Mouse (Mus musculus) testis, postnatal 14 days (tissue): ENCODE data around the gene Rspo3.
A peak's percentile ranks its signal among the peaks of the same experiment; 100 is the strongest.

ENCODE experiments used
- DNase-seq: peaks from one replicate; pipeline ENCODE4 v3.0.0; 2021; ENCODE audit warnings: low spot score

Gene Rspo3

DNA sequence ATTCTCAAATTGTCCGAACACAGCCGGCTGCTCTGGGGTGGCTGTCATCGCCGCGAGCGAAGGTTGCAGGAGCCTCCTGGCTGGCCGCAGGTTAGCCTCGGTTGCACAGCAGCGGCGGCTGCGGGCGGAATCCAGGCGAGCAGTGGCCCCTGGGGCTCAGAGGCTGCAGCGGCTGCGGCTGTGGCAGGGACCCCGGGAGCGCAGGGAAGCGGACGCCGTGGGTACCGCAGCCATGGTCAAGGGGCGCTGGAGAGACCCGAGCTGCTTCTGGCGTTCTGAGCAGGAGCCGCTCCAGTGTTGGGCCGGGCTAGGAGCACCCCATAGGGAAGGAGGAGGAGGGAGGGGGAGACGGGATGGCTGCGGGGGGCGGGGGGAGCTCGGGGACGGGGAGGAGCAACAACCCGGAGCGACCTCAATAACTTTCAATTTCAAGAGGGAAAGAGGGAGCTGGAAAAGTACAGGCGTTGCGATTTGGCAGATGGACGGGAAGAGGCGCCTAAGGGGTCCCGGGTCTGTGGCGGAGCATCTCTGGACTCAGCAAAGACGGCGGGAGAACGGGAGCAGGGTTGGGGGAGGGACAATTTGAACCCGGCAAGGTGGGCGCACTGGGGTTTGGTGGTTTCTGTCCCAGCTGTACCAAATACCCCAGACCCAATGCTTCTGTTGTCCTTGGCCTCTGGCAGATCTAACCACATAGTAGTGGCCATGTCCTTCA lies at the start of gene Rspo3:
TSS of gene Rspo3 (minus strand) at position 322 of the 715 bp plus-strand sequence.
- DNase-seq, result peak; percentile 6

DNA sequence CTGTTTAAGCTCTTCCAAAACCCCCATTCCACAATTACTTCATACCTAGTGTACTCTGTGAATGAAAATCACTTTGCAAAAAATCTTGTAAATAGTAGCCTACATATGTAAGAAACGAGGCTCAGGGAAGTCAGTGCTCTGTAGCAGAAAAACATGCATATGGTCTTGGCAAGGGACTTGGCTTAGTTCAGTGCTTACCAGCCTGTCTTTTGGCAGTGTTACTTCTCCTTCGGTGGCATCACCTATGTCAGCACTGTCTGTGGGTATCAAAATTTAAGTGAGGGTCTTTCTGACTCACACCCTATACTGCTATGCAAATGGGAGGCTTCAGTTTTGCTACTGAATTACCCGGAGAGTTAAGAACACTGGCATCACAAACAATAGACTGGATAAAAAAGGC lies 46.3 kb upstream of the Rspo3 start:
- DNase-seq, result no peak

DNA sequence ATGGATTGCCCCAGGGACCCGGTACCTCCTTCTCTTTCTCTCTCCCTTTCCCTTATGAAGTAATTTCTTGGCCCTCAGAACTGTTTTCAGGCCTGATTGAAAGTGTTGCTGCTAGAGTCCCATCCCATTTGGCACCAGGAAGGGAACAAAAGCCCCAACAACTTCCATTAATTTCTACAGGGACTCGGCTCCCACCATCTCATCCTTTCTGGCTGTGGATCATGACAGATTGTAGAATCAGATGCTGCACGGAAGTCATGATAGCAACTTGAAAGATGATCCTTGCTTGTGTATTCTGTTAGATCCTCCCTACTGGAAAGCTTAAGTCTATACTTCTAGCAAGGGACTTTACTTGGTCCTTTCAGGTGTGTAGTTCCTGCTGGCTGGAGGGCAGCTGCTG lies 45.8 kb upstream of the Rspo3 start:
- DNase-seq, result no peak

DNA sequence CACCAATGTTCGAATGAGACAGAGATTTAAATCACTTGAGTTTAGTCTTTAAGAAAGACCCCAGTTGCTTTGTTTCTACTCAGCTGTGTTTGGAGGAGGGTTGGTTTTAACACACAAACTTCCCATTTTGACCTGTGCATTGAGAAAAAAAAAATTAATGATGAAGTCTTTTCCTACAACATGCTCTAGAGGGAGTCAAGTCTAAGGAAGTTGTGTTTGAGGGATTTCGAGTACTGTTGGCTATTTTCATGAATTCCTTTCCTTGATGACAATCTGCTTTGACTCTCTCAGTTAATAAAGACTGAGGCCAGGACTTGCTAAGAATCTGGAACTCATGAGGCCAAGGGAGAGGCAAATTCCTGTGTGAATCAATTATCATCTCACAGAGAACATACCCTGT lies 20.3 kb upstream of the Rspo3 start:
- DNase-seq, result no peak

DNA sequence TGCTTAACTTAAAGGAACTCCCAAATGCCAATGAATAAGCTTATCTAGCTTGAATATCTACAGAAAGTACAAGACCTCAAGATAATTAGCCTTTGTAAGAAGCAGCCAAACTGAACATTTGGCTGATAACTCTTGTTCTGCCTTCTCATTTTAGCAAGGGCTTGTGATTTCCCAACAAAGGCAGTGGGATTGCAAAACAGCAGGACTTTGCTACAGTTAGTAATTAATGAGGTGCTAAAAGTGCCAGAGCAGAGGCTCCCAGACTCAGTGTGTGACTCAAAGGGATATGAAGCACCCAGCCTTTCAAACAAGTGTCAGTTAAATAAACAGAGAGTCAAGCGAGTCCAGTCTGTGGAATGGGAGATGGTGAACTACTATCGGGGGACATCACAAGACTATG lies 18.7 kb upstream of the Rspo3 start:
- no peak for DNase-seq

DNA sequence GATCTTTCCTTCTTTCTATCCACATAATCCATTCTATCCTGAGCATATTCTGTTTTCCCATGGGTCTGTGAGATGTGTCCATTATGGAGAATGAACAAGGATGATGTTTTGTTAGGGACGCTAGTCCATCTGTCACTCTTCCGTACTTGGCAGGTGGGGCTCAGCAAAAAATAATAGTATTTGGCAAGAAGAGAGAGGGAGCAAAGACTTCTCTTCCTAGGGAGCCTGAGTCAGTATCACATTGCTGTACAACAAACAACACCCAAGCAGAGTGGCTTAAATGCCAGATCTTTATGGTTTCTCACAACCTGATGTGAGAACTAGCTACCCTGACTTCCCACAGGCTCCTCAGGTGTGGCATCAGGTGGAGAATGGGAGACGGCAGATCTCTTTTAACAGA lies 7.3 kb upstream of the Rspo3 start:
- no peak for DNase-seq

DNA sequence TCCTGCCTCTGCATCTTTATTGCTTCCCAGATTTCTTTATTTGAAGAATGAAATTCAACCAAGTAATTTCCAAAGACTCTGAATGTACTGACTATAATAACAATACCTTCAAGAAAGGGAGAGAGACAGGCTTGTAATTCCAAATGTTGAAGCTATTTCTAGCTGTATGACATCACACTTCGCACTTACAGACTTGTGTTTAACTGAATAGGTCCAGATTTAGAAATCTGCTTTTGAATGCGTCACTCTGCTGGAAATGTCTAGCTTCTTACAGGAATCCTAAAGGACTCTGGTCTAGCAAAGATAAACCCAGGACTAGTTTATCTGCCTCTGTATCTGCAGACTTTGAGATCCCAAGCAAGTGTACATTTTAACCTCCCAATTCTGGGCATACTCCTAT lies 3.8 kb upstream of the Rspo3 start:
- DNase-seq, result no peak

DNA sequence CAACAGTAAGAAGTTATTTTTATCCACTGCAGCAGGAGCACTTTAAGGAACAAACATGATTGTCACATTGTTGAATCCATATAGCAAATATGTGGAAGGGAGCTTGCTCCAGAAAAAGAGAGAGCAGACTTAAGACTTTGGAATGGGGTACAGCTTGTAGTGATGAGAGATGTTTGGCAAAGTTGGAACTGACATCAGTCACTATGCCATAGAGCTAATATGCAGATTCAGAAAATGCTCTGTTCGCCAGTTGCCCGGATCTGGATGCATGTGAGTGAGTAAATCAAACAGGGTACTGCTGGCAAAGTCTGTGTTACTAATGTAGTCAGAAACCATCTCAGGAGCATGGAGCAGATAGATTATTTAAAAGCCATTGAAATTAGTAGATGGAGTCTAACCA lies 3.1 kb upstream of the Rspo3 start:
- DNase-seq, result no peak

DNA sequence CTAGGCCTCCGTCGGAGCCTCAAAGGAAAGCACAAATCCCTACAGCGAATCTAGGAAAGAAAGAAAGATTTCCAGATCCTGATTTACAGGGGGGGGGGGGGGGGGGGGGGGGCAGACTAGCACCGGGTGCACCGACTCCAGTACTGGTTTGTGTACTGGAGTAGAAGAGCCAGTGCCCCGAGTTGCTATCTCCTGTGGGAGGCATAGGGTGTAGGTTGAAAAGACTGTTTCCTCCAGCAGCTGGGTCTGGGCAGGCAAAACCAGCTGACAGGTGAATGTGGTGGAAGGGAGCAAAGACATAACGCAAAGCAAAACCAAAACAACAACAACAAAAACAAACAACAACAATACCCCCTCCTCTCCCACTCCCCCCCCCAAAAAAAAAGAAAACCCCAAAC lies 838 bp downstream of the Rspo3 start:
- DNase-seq, result no peak

DNA sequence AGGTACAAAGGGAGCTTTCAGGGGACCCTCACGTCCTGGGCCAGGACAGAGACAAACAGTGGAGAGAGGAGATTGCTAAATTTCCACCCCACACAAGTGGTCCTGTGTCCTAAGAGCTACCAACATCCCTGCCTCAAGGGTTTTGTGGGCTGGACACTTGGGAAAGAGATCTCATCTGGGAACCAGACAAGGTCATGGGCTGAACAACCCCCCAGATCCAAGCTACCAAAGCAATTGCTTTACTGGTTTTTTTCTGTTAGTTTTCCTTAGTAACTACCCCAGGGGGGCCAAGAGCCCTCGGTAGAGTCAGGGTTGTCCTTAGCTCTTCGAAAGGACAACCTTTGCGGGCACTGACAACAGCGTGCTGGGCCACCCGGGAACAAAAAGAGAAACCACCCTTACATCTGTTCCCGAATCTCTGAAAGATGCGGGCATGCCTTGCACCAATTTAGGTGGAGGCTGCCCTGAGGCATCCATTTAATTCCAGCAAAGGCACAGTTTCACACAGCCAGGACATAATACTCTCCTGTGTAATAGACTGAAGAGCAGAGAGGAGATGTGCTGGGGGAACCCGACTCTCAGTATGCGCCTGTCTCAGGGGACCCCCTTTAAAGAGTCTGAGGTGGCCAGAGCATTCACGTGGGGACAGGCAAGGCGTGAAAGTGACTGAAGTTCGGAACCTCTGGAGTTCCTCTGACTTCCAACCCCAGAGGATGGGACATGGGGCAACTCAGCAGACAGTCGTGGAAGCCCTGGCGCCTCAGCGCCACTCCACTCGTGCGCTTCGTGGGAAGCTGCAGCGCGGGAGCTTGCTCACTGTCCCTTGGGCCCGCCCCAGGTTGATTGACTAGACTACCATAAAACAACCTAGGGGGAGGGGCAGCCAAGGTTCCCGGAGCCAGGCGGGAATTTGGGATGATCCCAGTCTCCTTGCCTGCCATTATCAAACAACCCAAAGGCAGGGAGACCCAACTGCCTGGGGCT lies 1.5 kb downstream of the Rspo3 start:
- DNase-seq, result no peak

DNA sequence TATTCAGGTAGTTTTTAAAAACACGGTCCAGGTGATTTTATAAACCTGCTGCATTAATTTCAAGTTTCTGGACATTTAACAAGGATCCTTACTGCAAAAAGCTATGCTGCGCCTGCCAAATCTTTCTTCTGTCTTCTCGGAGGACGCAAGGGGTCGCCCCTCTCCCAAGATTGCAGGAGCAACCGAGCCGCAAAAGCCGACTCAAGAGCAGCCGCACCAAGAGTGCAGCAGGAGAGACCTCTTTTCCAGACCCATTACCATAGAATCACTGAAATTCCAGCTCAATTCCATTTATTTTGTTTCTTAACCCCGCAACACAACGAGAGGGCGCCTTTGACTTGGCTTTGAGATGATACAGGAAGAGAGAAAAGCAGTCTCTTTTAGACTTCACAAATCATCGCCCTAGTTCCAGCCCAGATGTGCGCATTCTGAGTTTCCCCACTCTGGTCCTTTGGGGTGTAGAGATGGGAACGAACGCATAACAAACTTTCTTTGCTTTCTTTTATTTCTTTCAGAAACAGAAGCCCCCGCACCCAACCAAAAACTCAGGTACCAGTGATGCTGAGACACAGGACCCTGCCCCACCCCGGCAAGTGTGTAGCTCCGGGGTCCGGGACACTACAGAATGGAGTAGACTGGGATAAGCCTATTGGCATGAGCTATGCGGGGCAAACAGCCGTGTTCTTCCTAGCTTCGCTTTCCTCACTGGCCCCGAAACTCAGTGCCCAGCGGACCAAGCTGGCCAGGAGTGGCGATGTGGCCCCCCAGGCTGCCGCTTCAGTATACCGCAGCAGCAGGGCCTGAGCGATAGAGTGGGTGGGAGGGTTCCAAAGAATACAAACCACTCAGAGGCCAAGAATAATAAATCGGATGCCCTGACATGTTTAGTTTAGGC lies 2.6 kb downstream of the Rspo3 start:
- DNase-seq, result peak; percentile 46

DNA sequence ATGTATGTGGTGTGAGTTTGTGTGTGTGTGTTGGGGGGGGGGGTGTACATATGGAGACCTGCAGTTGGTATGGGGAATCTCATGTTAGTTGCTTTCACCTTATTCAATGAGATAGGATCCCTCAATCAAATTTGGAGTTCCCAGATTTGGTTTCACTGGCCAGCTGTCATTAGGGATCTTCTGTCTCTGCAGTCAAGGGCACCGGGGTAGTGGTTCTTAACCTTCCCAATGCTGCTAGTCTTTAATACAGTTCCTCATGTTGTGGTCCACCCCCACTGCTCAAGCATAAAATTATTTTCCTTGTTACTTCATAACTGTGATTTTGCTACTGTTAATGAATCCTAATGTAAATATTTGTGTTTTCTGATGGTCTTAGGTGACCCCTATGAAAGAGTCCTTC lies 22.1 kb downstream of the Rspo3 start:
- no peak for DNase-seq

DNA sequence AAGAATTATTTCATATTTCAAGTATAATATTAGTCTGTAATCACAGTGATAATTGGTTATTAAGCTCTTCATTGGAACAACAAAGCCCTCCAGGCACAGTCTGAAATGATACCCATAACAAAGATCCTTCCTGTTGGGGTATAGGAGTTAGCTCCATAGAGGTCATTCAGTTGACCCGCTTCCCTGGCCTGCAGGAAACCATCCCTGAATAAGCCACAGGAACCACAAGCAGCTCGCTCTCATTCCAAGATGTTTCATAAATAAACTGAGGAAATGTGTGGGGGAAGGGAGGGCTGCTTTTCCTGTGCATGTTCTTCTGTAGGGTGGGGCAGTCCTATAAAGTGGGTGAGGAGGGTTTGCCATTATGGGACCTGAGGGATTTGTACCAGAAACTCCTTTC lies 27.5 kb downstream of the Rspo3 start:
- DNase-seq, result no peak

DNA sequence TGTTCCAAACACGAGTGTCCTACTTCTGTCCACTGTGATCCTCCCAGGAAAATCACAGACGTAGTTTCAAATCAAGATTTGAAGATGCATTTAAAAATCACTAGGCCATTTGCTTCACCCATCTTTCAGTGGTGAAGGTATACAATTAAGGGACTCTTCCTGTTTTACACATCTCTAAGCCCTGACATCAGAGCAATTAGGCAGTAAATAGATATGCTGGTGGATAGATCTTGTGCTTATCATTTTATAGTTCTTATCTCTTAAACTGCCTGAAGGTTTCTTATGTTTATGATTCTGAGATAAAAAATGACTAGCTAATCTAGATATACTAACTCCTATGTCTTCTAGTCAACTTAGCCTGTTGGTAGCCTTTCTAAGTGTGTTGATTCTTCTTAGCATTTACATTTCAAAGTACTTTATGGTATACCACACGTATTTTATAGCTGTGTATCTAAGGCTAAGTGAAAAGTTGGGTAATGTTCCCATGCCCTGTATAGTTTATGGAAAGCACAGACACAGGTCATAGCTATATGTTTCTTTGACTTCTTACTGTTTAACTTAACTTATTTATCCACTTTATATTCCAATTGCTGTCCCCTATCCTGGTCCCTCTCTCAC lies 38.4 kb downstream of the Rspo3 start:
- no peak for DNase-seq

DNA sequence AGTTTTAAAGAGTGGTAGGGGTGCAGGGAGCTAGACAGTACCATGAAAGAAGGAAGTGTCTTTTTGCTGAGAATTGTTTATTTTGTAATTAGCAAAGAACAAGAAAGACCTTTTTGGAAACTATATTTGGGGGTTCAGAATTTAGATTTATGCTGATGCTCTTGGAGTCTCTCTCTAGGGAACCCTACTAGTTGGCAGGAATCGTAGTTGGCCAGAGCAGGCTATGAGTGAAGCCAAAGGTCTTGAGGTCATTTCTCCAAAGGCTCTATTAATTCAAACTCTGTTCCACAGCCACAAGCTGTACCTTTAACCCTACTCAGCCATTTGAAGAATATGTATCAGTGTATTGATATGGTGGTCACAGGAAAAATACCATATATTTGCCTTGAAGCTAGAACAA lies 41.7 kb downstream of the Rspo3 start:
- no peak for DNase-seq

DNA sequence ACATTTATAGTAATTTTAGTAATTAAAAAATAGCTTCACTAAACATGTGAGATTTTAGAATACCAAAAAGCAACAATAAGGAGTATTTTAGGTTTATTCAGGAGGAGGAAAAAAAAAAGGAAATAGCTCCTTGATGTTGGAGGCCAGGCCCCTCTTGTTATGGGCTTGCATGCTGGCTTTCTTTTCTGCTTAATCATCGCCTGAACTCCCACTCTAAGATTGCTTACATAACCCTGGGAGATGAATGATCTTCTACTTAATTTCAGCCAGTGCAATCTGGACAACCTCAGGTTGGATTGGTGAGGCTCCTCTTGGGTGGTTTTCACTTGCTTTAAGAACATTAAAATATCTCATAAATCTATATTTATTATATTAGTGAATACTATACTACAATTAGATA lies 54.7 kb downstream of the Rspo3 start:
- DNase-seq, result no peak

DNA sequence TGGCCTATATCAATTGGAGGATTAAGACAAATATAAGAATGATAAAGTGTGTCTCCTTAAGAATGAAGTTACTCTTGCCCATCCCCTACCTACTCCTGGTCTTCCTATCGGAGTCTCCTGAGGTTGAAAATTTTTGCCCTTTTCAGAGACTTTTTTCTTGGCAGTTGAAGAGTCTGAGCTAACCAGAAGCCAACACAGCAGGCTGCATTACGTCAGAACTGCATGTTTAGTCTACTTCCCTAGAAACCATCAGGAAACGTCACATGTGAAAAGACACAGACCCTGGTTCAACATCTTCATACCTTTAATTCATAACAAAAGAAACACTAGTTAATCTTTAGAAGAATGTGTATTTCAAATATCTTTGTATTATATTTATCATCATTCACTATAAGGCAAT lies 56.3 kb downstream of the Rspo3 start:
- no peak for DNase-seq

DNA sequence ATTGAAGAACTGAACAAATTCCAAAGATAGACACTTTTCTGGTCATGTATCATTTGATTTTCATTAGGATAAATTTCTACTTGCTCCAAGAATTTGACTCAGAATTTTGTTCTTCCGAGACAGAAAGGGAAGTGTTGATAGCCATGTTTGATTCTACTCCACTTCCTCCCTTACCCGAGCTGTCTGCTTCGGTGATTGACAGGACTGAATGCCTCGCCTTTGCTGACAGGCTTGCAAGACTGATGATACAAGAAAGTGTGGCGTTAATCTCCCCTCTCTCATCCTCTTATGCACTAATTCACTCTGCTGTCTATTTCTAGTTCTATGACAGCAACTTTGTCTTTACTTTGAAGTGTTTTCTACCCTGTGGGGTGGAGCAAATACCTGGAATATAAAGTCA lies 65.2 kb downstream of the Rspo3 start:
- DNase-seq, result no peak

DNA sequence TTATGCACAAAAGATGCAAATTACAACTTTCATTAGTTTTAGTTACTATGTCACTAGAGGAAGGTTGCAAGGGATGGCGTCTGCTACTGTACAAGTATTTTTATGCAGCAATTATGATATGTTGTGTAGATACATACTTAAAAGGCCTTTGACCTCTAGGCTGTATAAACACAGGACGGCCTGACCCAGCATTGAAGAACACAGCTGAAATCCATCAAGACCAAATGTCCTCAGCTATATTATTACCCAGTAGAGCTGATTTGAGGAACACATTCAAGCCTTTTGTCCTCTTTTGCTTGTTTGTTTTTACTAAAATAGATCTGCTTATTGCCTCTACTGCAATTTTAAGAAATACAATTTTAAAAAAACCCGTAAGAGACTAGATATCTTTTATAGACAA lies 75.6 kb downstream of the Rspo3 start:
- DNase-seq, result no peak

DNA sequence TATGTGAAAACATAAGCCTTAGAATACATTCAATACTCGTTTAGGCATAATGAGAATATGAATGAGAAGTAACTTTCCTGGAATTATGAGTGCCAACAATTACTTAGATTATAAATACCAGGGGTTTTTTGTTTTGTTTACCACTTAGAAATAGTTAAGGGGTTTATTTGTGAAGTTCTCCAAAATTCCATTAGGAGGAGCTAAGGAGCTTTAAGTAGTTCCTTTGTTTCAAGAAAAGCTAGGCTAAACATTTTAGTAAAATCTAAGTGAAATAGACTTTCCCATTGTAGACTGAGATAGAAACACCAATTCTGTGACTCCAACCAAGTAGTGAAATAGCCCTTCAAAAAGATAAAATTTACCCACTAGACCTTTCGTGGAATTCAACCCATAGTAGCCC lies 76.0 kb downstream of the Rspo3 start:
- no peak for DNase-seq

DNA sequence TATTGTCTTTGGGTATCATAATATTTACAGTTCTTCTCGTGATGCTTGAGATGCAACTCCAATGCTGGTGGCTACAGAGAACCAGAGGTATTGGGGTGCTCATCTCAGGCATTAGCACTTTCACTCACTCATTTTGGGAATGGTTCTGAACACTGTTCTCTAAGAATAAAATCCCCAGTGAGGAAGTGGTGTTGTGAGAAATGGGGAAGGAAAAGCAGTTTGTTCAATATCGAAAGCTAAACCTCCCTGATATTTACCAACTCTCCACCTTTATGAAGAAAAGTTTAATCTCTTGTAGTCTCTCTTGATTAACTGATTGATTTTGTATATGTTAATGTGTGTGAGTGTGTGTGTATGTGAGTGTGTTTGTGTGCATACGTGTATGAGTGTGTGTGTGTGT lies 90.6 kb downstream of the Rspo3 start:
- DNase-seq, result no peak

DNA sequence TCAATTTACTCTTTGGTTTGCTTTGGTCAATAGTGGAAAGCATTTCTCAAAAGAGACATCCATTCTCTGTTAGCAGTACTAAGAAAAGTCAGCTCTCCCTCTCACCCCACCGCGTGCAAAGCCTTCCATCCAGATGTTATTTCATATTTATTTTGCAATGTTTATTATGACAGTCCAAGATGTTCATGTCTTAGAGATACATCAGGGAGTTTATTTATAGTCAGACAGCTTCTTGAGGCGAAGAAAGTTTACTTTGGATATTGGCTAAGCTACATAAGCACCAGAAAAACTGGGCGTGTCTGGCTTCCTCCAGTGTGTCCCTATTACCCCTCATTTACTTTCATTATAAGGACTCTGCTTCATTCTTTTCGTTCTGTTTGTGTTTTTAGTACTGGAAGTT lies 94.4 kb downstream of the Rspo3 start:
- no peak for DNase-seq
